Mouse (Mus musculus): ENCODE results near the gene Zc3h18. TPM values are rescaled to one million over a fixed set of nuclear protein-coding genes. Genes with fewer than 3 reads are reported as not detected.
A peak's percentile ranks its signal among the peaks of the same experiment; 100 is the strongest.

Gene Zc3h18
- total RNA-seq, 2 experiments from 2014 or later, result 21.1 to 24.2 TPM

DNA sequence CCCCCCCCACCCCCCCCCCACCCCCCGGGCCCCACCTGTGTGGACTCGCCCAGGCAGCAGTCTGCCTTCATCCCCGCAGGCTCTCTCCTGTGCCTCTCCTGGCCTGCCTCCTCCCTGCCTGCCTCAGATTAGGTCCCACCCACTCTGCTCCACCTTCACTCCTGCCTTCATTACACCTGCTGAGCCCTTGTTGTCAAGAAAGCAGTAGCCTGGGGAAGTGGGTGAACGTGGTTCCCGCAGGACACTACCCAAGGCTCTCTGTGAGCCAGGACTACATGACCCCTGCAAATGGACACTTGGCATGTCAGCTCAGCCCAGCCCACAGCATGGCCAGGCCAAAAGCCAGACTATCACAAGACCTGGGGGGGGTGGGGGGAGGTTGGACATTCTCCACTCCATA is 32.2 kb upstream of the Zc3h18 start:
- intact Hi-C loops (cut with DNase I), result no loop called here
- no peak for DNase-seq

DNA sequence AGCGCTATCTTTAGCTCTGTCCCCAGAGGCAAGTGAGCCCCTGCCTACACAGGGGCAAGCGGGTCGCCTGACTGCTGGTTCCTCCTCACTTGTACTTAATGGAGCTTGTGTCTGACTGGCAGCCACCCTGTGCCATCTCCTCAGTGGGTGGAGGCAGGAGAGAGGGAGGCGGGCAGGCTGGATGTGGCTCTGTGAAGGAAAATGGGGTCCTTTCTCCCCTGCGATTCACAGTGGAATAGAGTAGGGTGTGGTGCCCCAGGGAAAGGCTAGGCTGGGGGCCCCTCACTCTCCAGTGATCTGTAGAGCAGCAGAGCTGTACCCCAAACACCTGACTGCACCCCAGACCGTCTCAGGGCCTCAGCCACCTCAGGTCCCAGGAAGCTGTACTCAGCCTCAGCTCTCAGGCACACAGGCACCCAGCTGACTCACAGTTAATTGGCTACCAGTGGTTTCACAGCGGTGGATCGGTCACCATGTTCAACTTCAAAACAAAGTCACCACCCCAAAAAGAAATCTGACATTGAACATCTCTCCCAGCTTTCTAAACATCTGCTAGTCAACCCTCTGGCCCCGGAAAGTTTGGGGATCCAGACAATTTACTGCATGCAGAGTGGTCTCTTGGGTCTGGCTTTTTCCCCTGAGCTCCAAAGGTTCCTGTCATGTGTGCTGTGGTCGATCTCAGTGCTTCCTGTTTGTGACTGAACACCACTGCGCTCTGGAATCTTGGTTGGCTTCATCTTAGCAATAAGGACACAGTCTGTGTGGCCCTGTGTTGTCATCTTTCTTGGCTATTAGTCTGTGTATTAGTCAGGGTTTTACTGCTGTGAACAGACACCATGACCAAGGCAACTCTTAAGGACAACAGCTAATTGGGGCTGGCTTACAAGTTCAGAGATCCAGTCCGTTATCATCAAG is 31.0 kb upstream of the Zc3h18 start:
- intact Hi-C loops (cut with DNase I), result loop anchor here (2.0 kb wide), 1 partner anchor 27 kb away; no protein-coding TSS in a partner anchor
- no peak for DNase-seq

DNA sequence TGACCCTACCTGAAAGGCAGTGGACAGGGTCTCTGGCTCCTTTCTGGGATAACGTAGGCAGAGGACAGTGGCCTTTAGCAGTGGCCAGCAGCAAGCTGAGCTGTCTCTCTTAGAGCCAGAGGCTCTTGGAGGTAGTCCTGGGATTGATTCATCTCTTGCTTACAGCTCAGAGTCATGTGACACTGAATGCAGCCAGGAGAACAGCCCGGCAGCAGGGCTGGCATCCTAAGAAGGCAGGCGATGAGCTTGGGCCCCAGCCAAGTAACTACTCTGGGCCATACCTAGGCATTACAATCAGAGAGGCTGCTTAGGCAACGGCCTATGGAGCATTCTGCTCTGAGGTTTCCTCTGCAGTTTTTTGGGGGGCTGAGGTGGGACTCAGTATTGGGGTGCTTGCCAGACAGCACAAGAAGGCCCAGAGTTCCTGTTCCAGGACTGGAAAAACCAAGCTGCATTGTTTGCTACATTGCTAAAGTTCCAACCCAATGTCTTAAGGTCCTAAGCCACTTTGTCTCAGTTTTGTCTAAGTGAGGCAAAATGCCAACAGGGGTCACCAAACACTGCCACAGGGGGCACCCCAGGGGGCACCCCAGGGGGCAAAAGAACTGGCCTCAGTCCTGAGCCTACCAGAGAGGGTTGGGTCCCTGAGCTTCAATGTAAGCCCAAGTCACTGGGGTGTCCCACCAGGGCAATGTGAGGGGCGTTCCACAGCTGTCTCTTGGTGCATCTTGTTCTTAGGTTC is 28.4 kb upstream of the Zc3h18 start:
- DNase-seq, result no peak

DNA sequence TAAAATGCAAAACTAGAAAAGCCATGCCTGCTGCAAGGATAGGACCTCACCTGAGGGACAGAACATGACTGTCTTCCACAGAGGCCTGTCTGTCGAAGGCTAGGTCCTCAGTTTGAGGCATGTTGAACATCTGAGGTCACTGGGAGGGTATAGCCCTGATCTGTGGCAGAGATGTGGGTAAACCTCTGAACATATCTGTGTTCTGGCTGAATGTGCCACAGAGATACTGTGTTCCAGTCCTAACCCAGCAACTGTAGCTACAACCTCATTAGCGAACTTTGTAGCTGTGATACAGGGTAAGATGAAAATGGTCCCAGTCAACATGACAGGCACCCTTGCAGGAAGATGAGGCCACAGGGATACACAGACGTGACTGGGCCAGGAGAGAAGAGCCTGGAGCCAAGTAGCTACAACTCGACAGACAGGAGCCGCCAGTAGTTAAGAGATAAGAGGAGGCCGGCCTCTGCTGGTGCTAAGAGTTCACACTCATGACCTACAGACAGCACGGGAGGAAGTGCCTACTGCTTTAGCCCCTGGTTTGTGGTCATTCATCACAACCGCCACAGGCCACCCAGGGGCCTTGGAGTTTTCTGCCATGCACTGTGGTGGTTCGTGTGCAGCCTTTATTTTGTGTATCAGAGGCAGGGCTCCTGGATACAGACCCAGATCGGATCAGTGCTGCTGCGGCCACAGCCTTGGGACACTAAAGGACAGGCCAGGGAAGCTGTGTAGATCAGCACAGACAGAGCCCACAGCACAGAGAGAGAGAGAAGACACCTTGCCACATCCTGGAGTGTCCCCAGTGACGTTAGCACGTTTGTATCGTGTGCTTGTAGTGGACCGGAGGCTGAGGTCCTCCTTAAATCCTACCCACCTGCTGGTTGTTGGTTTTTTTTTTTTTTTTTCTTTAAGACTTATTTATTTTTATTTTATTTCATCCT is 26.8 kb upstream of the Zc3h18 start:
- intact Hi-C loops (cut with DNase I), result no loop called here
- DNase-seq, result no peak

More for the DNA sequence above, 28.4 kb upstream of the Zc3h18 start:
- intact Hi-C loops (cut with DNase I), result loop anchor here (2.0 kb wide), 1 partner anchor 25 kb away; no protein-coding TSS in a partner anchor

DNA sequence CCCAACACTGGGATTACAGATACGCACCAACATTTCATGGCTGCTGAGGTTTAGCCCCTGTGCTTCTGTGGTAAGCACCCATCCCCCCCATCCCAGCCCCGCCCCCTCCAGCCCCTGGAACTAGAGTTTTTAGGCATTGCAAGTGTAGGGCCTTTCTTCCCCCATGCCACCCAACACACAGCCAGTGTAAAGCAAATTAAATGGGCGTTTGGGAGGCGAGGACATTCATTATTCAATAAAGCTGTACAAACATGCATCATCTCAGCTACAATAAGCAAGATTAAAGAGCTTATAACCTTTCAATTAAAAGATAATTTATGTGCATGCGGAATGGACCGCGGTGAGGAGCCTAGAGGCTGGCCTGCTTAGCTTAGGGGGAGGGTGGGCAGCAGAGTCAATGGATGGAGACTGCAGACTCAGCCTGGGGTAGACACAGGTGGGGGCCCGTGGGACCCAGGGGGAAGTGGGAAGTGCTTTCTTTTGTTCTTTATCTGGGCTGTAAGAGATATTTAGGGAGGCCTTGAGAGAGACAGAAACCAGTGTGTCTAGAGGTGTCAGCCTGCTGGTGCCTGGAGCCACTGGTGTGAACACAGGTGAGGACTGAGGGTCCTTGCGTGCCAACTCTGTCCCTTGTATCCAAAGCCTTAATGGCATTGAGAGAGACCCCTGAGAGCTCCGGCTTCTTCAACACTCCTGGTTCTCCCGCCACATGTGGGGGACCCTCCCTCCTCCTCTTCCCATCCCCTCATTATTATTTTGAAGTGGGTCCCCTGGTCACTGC is 25.9 kb upstream of the Zc3h18 start:
- intact Hi-C loops (cut with DNase I), result no loop called here
- no peak for DNase-seq

DNA sequence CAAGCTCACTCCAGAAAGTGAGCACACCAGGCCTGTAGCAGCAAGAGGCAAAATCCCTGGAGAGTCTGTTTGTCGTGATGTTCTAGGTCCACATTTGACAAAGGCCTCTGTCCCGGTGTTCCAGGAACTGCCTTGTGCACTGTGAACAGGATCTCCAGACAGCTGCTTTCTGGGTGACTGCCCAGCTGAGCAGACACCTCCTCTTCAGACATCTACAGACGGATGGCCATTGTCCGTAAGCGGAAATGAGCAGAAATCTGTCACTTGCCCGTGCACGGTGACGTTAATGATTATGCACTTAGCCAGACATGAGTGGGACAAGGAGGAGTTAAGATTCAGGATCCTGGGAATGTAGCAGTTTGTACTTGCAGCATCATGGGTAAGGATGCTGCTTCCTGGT is 22.3 kb upstream of the Zc3h18 start:
- DNase-seq, result no peak
- intact Hi-C loops (cut with DNase I), result no loop called here

DNA sequence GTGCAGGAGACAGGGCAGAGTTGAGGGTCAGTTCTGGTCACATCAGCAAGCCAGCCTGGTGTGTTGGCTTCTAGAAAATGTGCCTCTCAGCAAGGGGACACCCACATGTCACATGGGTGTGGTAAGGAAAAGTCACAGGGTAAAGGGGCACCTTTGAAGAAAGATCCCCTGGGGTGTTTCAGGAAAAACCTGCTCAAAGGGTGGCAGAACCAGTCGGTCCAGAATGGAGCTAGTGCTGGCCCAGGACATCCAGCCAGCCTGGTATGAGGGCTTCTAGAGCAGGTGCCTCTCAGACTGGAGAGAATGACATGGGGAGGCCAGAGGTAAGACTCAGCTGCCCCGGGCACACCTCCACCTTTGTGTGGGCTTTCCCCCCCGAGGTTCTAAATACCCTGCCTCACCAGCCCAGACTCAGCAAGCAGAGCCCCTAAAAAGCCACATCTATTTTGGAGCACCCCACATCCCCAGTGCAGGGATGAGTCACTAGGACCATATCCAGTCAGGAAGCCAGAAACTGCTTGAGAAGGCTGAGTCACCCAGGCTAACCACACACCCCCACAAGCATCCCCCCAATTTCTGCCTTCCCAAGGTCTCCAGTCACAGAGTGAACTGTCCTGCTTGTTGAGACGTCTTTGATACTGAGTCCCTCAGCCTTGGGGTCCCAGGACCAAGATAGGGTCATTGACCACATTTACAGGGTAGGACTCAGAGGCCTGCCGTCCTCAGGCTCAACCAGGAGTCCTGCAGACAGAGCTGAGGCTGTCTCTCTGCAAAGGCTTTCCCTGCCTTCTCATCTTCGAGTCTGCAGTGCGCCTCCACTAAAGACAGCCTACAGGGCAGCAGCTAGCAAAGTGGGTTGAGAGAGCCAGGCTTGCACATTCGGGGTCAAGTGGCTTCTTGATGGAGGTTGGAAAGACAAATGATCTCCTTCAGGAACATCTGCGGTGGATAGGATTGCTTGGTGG is 20.5 kb upstream of the Zc3h18 start:
- DNase-seq, result no peak
- intact Hi-C loops (cut with DNase I), result no loop called here

DNA sequence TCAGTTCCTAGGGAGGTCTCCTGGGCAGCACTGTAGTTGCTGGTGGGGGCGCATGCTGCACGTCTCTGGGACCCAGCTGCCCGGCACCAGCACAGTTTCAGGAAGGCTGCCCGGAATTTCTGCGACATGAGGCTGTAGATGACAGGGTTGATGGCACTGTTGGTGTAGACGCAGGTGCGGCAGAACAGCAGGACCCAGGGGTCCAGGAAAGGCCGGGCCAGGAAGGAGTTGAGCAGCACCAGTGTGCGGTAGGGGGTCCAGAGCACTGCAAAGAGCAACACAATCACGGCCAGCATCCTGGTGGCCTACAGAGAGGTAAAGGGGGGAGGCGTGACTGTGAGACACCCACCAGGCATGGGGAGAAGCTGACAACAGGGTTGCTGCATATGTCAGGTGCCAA is 19.2 kb upstream of the Zc3h18 start:
- intact Hi-C loops (cut with DNase I), result no loop called here
- DNase-seq, result no peak

DNA sequence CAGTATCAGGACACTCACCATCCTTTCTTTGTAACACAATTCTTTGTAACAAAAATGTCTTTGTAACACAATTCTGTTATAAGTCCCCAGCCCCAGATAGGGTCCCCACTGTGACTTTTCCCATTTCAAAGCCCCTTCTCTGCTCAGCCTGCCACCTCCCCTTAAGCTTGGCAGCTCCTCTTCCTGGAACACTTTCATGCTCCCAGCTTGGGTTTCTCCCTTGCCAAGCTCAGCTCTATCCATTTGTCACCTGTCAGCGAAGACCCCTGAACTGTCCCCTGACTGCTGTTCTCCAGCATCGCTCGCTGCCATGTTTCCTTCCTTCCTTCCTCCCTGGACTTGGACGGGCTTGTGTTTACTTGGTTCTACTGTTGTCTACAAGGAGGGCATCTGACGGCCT is 18.8 kb upstream of the Zc3h18 start:
- intact Hi-C loops (cut with DNase I), result no loop called here
- DNase-seq, result no peak

DNA sequence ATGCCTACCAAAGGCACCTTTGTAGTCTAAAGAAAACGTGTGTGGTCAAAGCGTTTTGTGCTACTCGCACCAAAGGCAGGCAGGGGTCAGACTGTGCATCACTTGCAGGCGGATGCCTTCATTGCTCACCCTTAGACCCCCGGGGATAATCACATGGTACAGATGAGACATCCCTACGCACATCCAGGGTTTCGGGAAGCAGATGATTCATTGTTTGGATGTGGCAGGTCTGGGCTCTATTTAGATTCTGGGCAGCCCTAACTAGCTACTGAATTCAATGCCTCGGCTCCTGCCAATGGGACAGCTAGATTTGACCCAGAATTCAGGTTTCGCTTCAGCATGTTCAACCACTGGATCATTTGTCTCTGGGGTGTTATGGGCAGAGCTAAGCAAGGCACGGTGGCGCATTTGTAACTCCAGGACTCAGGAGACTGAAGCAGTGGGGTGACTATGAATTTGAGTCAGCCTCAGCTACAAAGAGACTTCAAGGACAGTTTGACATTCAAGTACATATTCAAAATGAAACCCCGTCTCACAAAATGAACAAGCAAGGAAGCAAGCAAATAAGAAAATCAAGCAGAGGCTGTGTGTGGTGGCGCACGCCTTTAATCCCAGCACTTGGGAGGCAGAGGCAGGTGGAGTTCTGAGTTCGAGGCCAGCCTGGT is 17.2 kb upstream of the Zc3h18 start:
- intact Hi-C loops (cut with DNase I), result no loop called here
- DNase-seq, result no peak

DNA sequence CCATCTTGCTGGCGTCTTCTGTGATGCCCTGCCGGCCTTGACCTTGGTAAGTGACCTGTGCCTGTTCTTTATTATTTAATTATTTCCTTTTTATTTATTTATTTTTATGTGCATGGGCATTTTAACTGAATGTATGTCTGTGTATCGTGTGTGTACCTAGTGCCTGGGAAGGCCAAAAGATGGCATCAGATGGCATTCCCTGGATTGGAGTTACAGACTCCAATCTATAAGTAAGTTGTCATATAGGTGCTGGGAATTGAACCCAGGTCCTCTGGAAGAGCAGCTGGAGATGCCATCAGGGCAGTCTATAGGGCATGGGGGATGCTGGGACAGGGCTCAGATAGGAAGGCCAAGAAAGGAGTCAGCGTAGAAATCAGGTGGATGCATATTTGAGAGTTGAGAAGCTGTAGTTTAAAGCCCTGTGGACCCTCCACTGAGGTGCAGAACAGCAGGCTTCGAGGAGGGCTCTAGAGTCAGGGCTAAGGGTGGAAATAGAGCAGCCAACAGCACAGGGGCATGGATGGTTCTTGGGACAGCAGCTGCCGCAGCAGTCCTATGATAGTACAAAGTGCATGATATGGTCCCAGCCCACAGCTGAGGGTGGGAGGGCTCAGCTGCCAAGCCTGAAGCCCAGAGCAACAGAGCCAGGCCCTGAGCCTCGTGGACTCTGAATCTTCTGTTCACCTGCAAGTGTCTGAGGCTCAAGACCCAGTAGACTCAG is 15.6 kb upstream of the Zc3h18 start, which contains the start of gene Trhr2:
TSS of gene Trhr2 (minus strand) at position 51 of the 721 bp plus-strand sequence.
- intact Hi-C loops (cut with DNase I), result no loop called here
- no peak for DNase-seq

DNA sequence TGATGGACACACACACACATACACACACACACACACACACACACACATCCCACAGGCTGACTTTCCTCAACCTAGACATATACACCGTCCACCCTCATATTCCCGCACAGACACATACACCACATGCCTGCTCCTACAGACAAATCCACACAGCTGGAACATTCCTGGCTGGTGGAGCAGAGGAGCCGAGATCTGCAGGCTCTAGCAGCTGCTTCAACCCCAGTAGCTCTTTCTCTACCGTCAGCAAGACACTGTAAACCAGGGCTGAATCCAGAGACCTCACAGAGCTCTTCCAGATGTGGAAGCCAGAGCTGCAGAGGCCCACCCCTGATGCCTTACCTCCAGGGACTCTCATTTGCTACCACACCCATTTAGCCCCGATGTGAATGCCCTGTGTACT is 14.1 kb upstream of the Zc3h18 start:
- intact Hi-C loops (cut with DNase I), result no loop called here

DNA sequence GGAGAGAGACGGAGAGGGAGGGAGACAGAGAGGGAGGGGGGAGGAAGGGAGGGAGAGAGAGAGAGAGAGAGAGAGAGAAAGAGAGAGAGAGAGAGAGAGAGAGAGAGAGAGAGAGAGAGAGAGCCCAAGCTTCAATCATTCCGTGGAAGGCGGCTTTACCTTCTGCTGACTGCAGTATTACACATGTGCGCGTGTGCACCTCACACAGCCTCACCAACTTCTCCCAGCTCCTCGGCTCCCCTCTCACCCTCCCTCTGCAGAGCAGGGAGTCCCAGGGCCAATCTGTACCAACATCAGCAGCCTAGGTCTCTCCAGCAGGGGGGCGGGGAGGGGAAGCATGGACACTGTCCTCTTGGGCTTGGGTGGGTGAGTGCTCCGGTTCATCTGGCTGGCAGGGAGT is 13.4 kb upstream of the Zc3h18 start:
- intact Hi-C loops (cut with DNase I), result no loop called here
- DNase-seq, result no peak

More for the DNA sequence above, 14.1 kb upstream of the Zc3h18 start:
- no peak for DNase-seq

DNA sequence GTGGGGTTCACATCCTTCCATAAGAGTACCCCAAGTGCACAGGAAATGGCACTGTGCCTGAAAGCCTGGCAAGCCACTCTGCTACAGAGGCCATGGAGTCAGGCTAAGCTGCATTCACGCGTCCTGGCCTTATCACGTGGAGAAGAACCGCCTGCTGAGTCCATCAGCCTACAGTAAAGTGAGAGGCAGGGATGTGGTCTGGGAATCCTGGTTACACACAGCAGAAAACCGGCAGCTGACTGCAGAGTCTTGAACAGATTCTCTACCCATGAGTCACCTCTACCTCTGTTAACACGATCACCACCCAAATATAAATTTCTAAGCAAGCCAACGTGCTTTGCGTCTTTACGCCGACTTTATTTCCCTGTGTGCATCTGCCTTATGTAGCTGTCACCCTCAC is 7.9 kb upstream of the Zc3h18 start:
- intact Hi-C loops (cut with DNase I), result loop anchor here (5.0 kb wide), 1 partner anchor 36 kb away; no protein-coding TSS in a partner anchor
- DNase-seq, result no peak

DNA sequence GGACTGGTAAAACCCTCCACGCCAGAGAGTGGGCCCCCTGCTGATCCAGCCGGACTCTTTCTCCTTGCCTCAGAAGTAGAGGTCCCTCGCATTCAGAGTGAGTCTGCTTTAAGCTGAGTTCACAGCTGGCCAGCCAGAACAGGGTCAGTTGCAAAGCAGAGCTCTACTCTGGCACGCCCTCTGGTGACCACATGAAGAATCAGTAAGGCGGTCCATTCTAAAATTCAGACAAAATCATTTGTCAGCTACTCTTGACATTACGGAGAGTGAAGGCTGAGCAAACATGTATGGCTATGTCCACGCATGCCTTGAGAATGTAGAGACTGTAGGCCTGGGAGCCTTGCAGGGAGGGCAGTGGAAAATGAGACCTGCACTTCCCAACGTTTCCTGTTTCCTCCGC is 6.7 kb upstream of the Zc3h18 start:
- DNase-seq, result peak; percentile 51 to 52
- intact Hi-C loops (cut with DNase I), result loop anchor here (1.0 to 5.0 kb wide), 2 partner anchors 37 to 96 kb away; no protein-coding TSS in a partner anchor

DNA sequence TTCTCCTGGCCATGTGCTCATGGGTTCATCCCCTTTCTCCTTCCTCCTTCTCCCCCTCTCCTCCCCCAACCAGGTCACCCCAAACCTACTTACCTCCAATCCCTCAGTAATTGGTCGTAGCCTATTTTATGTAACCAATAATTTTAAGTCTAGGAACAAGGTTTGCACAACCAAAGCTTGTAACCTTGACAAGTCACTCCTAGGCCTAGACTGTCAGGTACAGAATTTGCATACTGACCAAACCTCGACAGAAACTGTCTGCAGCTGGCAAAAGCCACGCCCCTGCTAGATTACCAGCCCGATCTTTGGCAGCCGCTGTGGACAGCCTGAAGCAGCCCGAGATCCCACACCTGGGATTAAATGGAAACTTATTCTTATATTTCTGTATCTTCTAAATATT is 4.7 kb upstream of the Zc3h18 start:
- intact Hi-C loops (cut with DNase I), result loop anchor here (2.0 kb wide), 1 partner anchor 25 kb away; no protein-coding TSS in a partner anchor
- no peak for DNase-seq

DNA sequence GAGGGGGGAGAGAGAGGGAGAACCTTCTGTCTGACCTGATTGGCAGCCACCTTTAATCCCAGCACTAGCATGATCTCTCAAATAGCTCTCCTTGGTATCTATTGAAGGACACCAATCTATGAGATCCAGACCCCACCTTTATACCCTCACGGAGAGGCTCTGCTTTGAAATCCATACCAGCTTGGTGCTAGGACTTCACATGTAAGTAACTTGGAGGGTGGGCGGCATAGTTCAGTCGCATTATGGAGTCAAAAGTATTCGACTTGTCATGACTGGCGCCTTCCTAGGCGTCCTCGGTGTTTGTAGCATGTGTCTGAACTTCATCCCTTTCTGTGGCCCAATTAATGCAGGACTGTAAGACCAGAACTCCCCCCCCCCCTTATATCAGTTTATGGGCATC is 1.1 kb upstream of the Zc3h18 start:
- DNase-seq, result no peak
- intact Hi-C loops (cut with DNase I), result loop anchor here (2.0 kb wide), 1 partner anchor 97 kb away; no protein-coding TSS in a partner anchor

Data from gastrocnemius, postnatal 36 days (tissue).